Mouse (Mus musculus) B cell, adult 2 months (primary cell): ENCODE data around the gene Usp30.

ENCODE experiments used
- DNase-seq, 2 experiments: peaks; one replicate each; pipeline ENCODE4 v3.0.0; 2022

Gene Usp30

DNA sequence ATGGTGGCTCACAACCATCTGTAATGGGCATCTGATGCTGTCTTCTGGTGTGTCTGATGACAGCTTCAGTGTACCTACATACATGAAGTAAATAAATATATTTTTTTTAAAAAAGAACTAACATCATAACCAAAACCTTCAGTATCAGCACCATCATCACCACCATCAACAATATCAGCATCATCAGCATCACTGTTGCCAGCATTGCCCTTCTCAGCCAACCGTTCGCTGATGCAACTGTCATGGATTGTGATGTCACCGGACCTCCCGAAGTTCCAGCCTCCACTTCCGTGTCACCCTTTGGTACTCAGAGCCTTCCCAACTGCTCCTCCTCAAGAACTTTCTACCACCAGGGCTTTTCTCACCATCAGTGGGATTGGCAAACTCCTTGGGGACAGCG, at the start of gene Usp30:
Gene Usp30 (plus strand): TSS at position 301 of the 400 bp plus-strand sequence.
- DNase-seq: no peak

- no peak for DNase-seq
These were observed 40.9 kb upstream of the Usp30 start for GRCm38 (mm10) chr5:114024390-114024789.

GRCm38 (mm10) chr5:114024885-114025284, 40.4 kb upstream of the Usp30 start:
- DNase-seq: no peak

DNA sequence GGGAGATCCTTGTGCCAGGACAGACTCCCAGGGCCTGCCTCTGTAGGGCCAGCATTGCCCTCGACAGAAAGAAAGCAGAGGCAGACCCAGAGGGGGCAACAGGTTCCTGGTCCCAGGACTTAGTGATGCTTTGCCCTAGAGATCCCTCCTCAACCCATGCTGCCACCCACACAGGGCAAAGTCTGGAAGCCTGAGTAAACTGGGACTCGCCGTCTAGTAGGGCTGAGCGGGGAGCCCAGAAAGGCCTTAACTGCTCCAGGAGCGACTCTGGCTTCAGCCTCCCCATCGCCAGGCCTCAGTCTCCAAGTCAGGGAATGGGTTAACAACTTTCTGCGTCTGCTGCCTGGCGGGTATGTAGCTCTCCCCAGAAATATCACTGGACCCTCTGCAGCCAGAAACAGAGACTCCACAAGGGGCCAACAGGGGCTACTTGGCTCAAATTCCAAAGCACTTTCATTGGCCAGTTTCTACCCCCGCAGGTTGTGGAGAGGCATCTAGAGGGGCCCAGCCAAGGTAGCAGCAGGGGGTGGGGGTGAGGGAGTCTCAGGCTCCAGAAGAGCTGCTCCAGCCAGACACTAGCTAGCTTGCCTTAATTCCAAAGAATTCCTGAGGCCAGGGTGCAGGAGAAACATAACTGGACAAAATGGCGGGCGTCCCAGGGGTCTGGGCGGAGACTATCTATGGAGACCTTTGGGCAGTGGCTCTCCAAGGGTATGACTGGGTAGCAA, 37.9 kb upstream of the Usp30 start:
- DNase-seq: no peak

DNA sequence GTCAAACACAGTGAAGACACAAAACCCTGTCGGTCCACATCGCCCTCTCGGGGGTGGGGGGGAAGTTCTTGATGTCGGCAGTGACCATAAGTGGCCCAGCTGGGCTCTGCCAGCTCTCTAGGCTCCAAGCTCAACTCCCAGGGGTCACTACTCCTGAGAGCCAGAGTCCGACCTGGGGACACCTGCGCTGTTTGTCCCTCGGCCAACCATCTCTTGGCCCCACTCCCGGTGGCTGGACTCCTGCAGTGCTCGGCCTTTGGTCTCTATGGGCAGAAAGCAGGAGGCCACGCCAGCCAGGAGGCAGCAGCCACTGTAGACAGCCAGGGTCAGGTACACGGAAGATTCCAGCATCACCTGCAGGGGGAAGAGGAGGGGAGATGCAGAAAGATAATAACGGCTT, 37.1 kb upstream of the Usp30 start:
- no peak for DNase-seq

GRCm38 (mm10) chr5:114030652-114031051, 34.6 kb upstream of the Usp30 start:
- no peak for DNase-seq

- no peak for DNase-seq
These were observed 33.0 kb upstream of the Usp30 start for GRCm38 (mm10) chr5:114032161-114032763.

DNA sequence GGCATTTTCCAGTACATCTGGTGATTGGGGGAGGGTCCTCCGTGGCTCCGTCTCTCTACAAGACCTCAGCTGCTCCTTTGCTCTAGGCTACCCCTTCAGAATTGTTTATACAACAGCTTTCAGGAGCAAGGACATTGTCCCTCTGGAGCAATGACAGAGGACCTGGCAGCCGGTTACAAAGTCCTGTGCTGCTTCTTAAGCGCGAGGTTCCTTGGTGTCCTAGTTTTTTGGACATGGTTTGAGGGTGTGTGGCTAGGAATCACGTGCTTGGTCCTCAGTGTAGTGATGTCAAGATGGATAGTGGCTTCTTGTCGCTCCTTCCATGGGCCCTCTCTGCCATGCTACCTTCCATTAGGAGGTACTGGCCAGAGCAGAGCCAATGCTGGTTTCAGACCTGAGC, 30.9 kb upstream of the Usp30 start:
- DNase-seq: no peak

DNA sequence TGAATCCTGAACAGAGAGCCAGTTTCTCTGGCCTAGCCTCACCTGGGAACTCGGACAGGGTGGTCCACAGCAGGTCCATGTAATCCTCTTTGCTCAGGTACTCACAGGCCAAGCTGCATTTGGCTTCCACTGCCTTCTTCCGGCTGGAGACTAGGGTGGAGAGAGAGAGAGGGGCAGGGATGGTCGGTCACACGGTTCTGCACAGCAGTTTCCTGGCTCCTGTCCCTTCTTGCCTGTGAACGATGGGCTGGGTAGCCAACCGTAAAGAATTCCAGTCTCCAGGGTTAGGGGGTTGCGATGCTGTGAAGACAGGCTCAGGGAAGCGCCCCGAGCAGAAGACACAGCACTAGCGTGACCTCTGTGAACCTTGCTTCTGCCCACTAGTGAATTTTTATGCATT, 30.1 kb upstream of the Usp30 start:
- DNase-seq: no peak

GRCm38 (mm10) chr5:114040508-114040907, 24.8 kb upstream of the Usp30 start:
- no peak for DNase-seq

GRCm38 (mm10) chr5:114040911-114041310, 24.4 kb upstream of the Usp30 start:
- no peak for DNase-seq

DNA sequence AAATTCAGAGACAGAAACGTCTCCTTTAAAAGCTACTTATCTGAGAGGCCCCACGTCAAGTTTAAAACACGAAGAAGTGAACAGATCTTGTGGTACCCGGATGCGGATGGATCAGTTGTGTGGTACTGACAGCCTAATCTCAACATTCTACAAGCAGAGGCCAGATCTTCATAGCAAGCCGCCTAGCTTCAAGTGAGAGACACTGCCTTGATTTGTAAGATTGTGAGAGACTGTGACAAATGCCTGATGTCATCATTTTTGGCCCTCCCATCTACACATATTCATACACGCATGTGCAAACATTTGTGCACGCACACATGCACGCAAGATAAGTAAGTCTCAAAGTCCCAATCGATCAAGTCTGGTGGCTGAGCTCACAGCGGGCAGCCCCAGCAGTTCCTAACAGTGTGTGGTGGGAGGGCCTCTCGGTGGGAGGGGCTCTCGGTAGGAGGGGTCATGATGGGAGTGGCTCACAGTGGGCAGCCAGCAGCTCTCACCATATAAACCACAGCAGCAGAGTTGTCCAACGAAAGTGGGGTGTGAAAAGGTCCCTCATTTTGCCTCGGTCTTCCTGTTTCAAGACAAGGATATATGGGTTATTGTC, 23.8 kb upstream of the Usp30 start:
- peak; percentile 38 to 45 for DNase-seq

- DNase-seq: no peak
These were observed 21.5 kb upstream of the Usp30 start for GRCm38 (mm10) chr5:114043800-114044199.

GRCm38 (mm10) chr5:114045134-114045533, 20.1 kb upstream of the Usp30 start:
- DNase-seq: peak in 1 of 2 experiments; percentile 22

GRCm38 (mm10) chr5:114046151-114046550, 19.1 kb upstream of the Usp30 start:
- DNase-seq: no peak

DNA sequence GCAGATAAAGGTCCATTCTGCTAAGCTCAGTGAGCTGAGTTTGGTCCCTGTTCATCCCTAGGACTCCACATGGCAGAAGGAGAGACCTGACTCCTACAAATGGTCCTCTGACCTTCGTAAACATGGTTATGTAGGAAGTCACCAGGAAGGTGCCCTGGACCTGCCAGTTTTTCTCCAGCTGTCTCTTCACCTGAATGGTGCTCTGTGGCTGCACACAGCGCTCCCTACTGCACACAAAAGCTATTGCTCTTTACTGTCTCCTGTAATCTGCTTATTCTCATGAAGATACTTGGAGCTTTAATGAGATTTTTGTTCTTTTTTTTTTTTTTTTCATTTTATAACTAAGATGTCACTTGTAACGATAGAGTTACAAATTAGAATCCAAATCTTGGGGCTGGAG, 18.7 kb upstream of the Usp30 start:
- no peak for DNase-seq

DNA sequence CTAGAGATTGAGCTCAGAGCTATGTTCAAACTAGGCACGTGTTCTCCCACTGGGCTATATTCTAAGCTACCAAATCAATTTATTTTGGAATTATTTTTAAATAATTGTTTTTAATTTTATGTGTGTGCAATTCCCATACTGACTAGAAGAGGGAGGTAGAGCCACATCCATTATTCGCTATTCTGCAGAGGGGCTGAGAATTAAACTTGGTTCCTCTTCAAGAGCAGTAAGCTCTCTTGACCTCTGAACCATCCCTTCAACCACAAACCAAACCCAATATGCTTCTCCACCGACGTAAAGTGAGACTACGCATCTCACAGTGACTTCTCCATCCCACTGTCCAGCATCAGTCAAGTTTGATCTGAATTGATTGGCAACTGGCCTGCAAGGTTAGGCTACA, 18.1 kb upstream of the Usp30 start:
- no peak for DNase-seq

- no peak for DNase-seq
These were observed 16.4 kb upstream of the Usp30 start for GRCm38 (mm10) chr5:114048731-114049308.

- peak; percentile 64 to 66 for DNase-seq
These were observed 13.0 kb upstream of the Usp30 start for GRCm38 (mm10) chr5:114052246-114052761.

GRCm38 (mm10) chr5:114057129-114057731, 8.0 kb upstream of the Usp30 start:
- no peak for DNase-seq

DNA sequence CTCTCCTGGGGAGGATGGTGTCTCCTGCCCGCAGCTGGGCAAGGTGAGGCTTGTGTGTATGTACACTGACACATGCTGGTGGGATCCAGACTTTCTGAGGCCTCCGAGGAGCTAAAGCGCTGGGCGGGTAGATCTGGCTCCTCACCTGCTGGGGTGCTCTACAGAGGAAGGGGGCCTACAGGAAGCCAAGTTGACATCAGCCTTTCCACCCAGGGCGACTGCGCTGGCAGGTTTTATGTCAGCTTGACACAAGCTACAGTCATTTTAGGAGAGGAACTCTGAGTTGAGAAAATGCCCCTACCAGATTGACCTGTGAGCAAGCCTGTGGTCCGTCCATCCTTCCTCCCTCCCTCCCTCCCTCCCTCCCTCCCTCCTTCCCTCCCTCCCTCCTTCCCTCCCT, 3.6 kb upstream of the Usp30 start:
- no peak for DNase-seq

DNA sequence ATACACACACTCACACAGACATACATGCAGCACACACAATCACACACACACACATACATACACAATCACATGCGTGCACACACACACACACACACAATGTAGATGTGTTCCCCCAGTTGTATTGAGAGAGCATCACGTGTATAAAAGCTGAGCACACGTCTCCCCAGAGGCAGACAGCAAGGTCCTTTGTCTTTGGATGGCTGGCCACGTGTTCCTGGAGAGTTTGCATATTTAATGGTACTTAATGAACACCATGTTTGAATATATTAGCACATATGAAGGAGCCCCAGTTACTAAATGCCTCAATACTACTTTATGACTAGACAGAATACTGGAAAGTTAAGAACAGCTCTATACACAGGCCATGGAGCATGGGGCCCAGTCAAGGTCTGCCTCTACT, 1.3 kb upstream of the Usp30 start:
- no peak for DNase-seq

- DNase-seq: no peak
These were observed 1.3 kb downstream of the Usp30 start for GRCm38 (mm10) chr5:114066601-114067000.
